Mouse (Mus musculus): ENCODE results near the gene Gucy2d. TPM values are rescaled to one million over a fixed set of nuclear protein-coding genes. Genes with fewer than 3 reads are reported as not detected.

The Gucy2d gene
- polyA plus RNA-seq, 1 experiment from 2014 or later = not detected

DNA sequence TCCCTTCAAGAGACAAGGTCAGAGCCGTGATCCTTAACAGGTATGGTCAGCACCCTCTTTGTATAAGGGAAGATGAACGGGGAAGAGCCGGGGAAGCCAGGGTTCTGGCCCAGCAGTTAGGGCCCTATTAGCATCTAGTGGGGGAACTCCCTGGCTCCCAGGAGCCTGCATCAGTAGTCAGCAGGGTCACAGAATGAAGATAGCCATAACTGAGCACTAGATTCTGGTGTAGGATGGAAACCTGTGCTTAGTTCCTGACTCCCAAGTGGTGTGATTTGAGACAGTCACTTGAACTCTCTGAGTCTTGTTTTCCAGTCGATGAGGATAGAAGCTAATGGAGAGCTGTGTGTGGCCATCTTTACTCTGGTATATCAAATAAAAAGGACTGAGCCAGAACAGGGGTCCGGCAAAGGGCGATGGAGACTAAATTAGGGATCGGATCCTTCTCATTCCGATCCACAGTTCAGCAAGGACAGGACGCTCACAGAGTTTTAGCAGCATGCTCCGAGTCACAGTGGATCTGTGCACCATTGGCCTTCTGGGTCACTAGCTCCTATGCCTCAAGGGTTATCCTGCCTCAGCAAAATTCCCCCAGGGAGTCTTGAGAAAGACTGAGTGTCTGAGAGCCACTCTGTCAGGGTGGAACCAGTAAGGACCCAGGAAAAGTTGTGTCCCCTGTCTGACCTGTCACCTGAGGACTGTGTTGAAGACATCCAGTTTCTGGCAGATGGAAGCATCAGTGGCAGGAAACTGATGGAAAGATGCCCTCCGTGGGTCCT, 47.2 kb downstream of the Gucy2d start:
- ATAC-seq (replicated peaks; ENCODE audit: low FRiP score, low read depth) (no peak), DNase-seq (ENCODE audit: low spot score) (no peak)
- Histone ChIP-seq H3K27me3 (ENCODE audit: insufficient read depth, low read length) (no peaks in the 10 kb centered on the region), H3K4me1 (replicated peaks; ENCODE audit: insufficient read depth, low read length) (peaks cover 34% of the 10 kb centered on the region), H3K27ac (no peak overlapping the region), H3K9ac (ENCODE audit: low read depth, low read length) (no peak overlapping the region), H3K36me3 (ENCODE audit: insufficient read depth, low read length) (no peaks in the 10 kb centered on the region), H3K4me2 (ENCODE audit: low read length) (no peak overlapping the region), H3K9me3 (replicated peaks; ENCODE audit: low read length) (no peaks in the 10 kb centered on the region), H3K4me3 (replicated peaks; ENCODE audit: low read depth, low read length) (no peak overlapping the region)
- 86% methylated on average over 11 of the region's 11 CpGs for WGBS
- TF ChIP-seq CTCF (IDR thresholded peaks at IDR 0.05; ENCODE audit: low read depth) = no peak

DNA sequence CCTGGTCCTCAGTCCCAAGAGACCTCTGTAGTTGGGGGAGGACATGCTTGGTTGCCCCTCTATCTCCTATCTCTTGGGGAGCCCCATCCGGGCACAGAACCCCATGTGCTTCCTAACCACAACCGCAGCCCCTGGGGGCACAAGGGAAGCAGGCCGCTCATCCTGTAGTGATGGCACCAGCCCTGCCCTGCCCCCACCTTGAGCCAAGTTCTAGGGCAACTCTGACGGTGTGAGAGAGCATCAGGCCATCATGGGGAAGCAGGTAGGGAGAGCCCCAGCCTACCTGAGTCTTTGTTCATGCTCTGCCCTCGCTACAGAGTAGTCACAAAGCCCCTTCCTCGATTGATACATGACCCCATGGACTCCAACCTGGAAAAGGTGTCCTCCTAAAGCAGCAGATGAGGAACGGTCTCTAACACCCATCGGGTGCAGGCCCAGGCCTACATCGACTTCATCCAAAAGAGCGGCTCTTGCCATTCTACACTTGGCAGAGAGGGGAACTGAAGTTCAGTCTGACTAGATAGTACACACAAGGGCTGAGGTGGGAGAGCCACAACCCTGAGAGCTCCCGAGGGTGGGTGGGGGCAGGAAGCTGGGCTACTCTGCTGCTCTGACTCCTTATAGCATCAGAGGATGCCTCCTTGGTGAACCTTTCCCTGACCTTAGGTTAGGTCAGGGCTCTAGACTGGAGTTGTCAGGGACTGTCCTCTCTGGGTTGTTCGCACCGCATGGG, 48.3 kb downstream of the Gucy2d start:
- no peak overlapping the region; the same call in 1 of the 2 replicates for H3K9ac ChIP-seq (ENCODE audit: low read depth, low read length)
- no peak overlapping the region for H3K4me3 ChIP-seq (replicated peaks; ENCODE audit: low read depth, low read length)
- no peaks in the 10 kb centered on the region for H3K9me3 ChIP-seq (replicated peaks; ENCODE audit: low read length)
- H3K27ac ChIP-seq = no peak overlapping the region; the same call in 1 of the 2 replicates
- DNase-seq (ENCODE audit: low spot score) (no peak), ATAC-seq (replicated peaks; ENCODE audit: low FRiP score, low read depth) (no peak)
- peaks cover 30% of the 10 kb centered on the region for H3K4me1 ChIP-seq (replicated peaks; ENCODE audit: insufficient read depth, low read length)
- no peaks in the 10 kb centered on the region for H3K36me3 ChIP-seq (ENCODE audit: insufficient read depth, low read length)
- 88% methylated on average over 13 of the region's 13 CpGs for WGBS
- H3K4me2 ChIP-seq (ENCODE audit: low read length) = peak overlapping the region; percentile 68
- TF ChIP-seq CTCF (IDR thresholded peaks at IDR 0.05; ENCODE audit: low read depth) = no peak
- H3K27me3 ChIP-seq (ENCODE audit: insufficient read depth, low read length) = no peaks in the 10 kb centered on the region

- Histone ChIP-seq H3K9ac (ENCODE audit: low read depth, low read length) (peak within 1 kb of the TSS; percentile 74), H3K9me3 (replicated peaks; ENCODE audit: low read length) (no peaks in the 10 kb centered on the region), H3K4me2 (ENCODE audit: low read length) (peak within 1 kb of the TSS; percentile 68), H3K27ac (peak within 1 kb of the TSS; percentile 54), H3K4me1 (replicated peaks; ENCODE audit: insufficient read depth, low read length) (peaks cover 32% of the 10 kb centered on the region), H3K4me3 (replicated peaks; ENCODE audit: low read depth, low read length) (peak within 1 kb of the TSS; percentile 65), H3K27me3 (ENCODE audit: insufficient read depth, low read length) (no peaks in the 10 kb centered on the region), H3K36me3 (ENCODE audit: insufficient read depth, low read length) (no peaks in the 10 kb centered on the region)
- DNase-seq (ENCODE audit: low spot score) (no peak), ATAC-seq (replicated peaks; ENCODE audit: low FRiP score, low read depth) (no peak)
- WGBS = 58% methylated on average over 6 of the region's 6 CpGs
- no peak for TF ChIP-seq CTCF (IDR thresholded peaks at IDR 0.05; ENCODE audit: low read depth)
Observed at GRCm38 (mm10) chr7:98489131-98489530, 48.9 kb downstream of the Gucy2d start, which contains the start of gene Lrrc32. Gene Lrrc32, plus strand, starts transcription at chr7:98489283.

GRCm38 (mm10) chr7:98489623-98490084, 49.4 kb downstream of the Gucy2d start:
- TF ChIP-seq CTCF (IDR thresholded peaks at IDR 0.05; ENCODE audit: low read depth) = peak; percentile 44; the same call in 1 of the 2 replicates
- peaks cover 37% of the 10 kb centered on the region for H3K4me1 ChIP-seq (replicated peaks; ENCODE audit: insufficient read depth, low read length)
- H3K4me2 ChIP-seq (ENCODE audit: low read length) = peak overlapping the region; percentile 68
- H3K36me3 ChIP-seq (ENCODE audit: insufficient read depth, low read length) = no peaks in the 10 kb centered on the region
- DNase-seq (ENCODE audit: low spot score) = peak; percentile 91
- H3K9ac ChIP-seq (ENCODE audit: low read depth, low read length) = peak overlapping the region; percentile 74
- no peaks in the 10 kb centered on the region for H3K27me3 ChIP-seq (ENCODE audit: insufficient read depth, low read length)
- ATAC-seq (replicated peaks; ENCODE audit: low FRiP score, low read depth) = peak; percentile 82
- H3K4me3 ChIP-seq (replicated peaks; ENCODE audit: low read depth, low read length) = peak overlapping the region; percentile 65
- WGBS = 0% methylated on average over 50 of the region's 50 CpGs
- no peaks in the 10 kb centered on the region for H3K9me3 ChIP-seq (replicated peaks; ENCODE audit: low read length)
- H3K27ac ChIP-seq = peak overlapping the region; percentile 54

DNA sequence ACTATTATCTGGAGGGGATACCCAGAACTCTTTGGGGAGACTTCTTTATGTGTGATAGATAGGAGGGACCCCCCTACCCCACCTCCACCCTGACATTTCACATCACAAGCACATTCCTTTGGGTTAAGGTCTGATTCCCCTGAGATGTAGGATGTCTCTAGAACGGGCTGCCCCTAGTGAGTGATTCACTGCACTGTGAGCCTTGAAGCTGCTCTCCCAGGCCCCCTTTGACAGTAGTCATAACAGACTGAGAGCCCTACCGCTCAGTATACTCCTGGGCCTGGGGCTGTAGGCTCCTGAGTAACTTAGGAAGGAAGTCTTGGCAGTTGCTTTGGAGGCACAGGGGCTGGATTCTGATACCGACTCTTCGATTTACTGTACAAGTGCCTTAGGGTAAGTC, 50.1 kb downstream of the Gucy2d start:
- ATAC-seq (replicated peaks; ENCODE audit: low FRiP score, low read depth) = no peak
- H3K9me3 ChIP-seq (replicated peaks; ENCODE audit: low read length) = no peaks in the 10 kb centered on the region
- peak overlapping the region; percentile 74 for H3K9ac ChIP-seq (ENCODE audit: low read depth, low read length)
- H3K4me1 ChIP-seq (replicated peaks; ENCODE audit: insufficient read depth, low read length) = peaks cover 37% of the 10 kb centered on the region
- no peaks in the 10 kb centered on the region for H3K36me3 ChIP-seq (ENCODE audit: insufficient read depth, low read length)
- peak overlapping the region; percentile 65 for H3K4me3 ChIP-seq (replicated peaks; ENCODE audit: low read depth, low read length)
- WGBS = 24% methylated on average over 4 of the region's 4 CpGs
- no peak for TF ChIP-seq CTCF (IDR thresholded peaks at IDR 0.05; ENCODE audit: low read depth)
- peak overlapping the region; percentile 68 for H3K4me2 ChIP-seq (ENCODE audit: low read length)
- no peaks in the 10 kb centered on the region for H3K27me3 ChIP-seq (ENCODE audit: insufficient read depth, low read length)
- DNase-seq (ENCODE audit: low spot score) = no peak
- H3K27ac ChIP-seq = peak overlapping the region; percentile 1; the same call in 1 of the 2 replicates

- TF ChIP-seq CTCF (IDR thresholded peaks at IDR 0.05; ENCODE audit: low read depth) = no peak
- Histone ChIP-seq H3K27ac (no peak overlapping the region), H3K4me3 (replicated peaks; ENCODE audit: low read depth, low read length) (peak overlapping the region; percentile 65), H3K36me3 (ENCODE audit: insufficient read depth, low read length) (no peaks in the 10 kb centered on the region), H3K27me3 (ENCODE audit: insufficient read depth, low read length) (no peaks in the 10 kb centered on the region), H3K4me2 (ENCODE audit: low read length) (peak overlapping the region; percentile 68), H3K9ac (ENCODE audit: low read depth, low read length) (peak overlapping the region; percentile 74), H3K4me1 (replicated peaks; ENCODE audit: insufficient read depth, low read length) (peaks cover 34% of the 10 kb centered on the region), H3K9me3 (replicated peaks; ENCODE audit: low read length) (no peaks in the 10 kb centered on the region)
- ATAC-seq (replicated peaks; ENCODE audit: low FRiP score, low read depth) = no peak
- no peak for DNase-seq (ENCODE audit: low spot score)
- WGBS = 87% methylated on average over 6 of the region's 6 CpGs
Observed at GRCm38 (mm10) chr7:98490911-98491310, 50.7 kb downstream of the Gucy2d start.
